Mouse (Mus musculus): ENCODE data around the gene Specc1.

GRCm38 (mm10) chr11:62049170-62049569 lies 92.6 kb downstream of the Specc1 start:
- no peak for TF ChIP-seq CTCF (IDR thresholded peaks at IDR 0.05; ENCODE audit: borderline replicate concordance, control insufficient read depth, extremely low read depth, insufficient read depth, low read length, poor library complexity)
- TF ChIP-seq POLR2A (IDR thresholded peaks at IDR 0.05; ENCODE audit: control insufficient read depth, extremely low read depth, insufficient read depth, low read length, poor library complexity), result no peak
